Mouse (Mus musculus) layer of hippocampus, adult 8-10 months (tissue): ENCODE measurements at regions not wholly inside any gene's neighbourhood (a gene's known extent, or its start where the extent isn't known, plus 50 kb on each side); places are given as distances from the start of the nearest gene placed in this dataset.

ENCODE experiments used
- DNase-seq, 2 experiments: peaks; one replicate each; pipeline ENCODE4 v3.0.0; 2022; ENCODE audit warnings: low spot score in 2 of 2

DNA sequence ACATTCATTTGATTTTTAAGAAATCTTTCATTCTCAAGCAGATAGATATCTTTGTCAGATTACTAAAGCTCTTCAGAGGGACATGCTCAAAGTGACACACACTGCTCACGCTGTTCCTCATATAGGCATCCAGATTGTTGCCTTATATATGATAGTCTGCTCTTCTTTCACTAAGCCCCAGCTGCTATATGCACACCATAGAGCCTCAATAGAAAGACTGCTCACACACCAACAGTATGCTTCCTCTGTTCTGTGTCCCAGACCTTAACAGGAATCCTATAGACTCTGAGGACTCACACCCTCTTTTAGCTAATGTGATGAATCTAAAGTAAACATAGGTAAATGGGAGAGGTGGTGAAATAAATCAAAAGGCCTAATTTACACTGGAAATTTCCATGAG, 561.8 kb downstream of the Smarca1 start:
- DNase-seq: no peak

DNA sequence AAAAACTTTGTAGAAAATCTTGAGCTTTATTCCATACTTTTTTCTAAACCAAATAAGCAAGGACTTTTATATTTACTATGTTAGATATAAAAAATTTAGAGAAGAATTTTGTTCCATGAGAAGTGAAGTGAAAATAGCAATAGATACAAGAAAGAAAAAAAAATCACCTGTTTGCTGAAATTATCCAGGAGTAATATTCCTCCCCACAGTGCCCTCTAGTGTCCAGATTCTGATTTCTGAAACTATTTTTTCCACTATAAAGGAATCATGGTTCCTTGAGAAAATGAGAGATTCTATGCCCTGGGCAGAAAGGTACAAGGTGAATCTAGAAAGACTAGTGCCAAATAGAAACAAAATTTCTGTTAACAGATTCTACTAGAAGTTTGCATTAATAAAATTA, 564.0 kb downstream of the Smarca1 start:
- DNase-seq: no peak

DNA sequence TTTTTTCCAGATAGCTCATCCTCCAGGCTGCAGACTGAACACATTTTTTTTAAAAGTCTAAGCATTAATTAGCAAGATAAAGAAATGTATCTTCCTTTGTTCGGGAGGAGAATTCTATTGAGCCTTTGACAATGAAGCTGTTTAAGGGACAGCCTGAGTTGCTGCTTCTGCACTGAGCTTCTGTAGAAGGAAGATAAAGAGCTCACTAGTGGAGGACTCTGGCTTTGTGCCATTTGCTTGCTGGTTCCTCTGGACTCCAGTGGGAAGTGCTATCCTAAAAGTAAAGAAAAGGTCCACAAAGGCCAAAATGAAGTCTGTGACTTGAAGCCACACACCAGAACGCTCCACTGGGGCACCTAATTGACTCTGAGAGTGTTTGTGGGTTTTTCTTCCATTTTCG, 577.0 kb downstream of the Smarca1 start:
- DNase-seq: no peak

DNA sequence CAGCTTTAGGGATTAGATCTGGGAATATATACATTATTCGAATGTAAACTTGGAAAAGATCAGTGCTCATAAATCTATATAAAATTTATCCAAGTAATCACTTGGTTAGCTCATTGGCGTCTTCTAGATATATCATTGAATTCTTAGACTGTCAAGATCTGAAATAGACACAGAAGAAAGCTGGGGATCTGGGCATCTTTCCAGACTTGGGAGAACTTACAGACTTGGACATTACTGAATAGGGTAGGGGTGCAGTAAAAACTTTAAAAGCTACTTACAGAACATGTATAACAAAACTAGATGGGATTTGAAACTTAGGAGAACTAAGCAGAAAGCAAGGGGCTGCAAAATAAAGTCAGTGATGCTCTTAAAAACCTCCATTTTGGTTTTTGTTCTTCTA, 585.6 kb downstream of the Smarca1 start:
- DNase-seq: no peak

DNA sequence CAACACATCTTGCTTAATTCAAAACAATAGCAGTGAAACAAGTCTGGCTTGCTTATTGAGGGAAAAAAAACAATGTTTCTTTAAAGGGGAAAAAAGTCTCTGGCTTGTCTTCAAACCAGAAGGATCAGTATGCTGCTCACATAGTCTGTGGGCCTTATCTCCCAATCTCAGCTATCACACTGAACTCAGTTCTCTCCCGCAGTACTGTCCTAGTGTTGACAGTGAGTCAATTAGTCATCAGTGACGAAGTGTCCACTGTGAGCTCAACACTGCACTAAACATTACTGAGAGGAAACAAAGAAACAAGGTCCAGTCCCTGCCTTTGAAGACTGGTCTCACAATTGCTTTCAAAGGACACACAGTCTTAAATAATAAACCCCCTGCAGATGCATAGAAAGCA, 589.2 kb downstream of the Smarca1 start:
- DNase-seq: no peak

DNA sequence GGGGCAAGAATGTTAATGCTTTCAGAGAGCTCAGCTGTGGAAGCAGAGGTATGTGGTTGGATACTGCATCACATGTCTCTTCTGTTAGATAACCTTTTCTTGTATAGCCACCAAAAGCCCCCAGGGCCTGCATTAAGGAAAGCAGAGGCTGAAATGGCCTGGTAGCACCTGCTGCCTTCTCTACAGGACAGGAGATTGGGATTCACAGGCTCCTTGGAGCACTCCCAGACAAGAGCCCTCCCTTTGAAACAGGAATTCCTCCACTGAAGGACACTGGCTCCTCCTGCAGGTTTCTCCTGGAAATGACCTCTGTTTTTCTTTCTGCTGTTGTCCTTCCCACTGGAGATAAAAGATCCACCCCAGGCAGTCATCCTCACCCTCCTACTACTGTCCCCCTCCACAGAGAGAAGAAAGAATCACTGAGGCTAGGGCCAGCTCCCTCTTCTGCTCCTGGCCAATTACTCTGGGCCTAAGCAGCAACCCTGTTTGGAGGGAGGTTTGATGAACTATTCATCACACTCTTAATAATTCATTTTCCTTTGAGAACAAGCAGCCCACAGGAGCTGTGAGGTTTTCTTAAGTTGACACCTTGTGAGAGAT, 600.1 kb downstream of the Smarca1 start:
- DNase-seq: peak in 1 of 2 experiments; percentile 12
